Mouse (Mus musculus) liver, embryonic 14.5 days (tissue): ENCODE results near the gene Ccdc122.

Experiments used
- CTCF ChIP-seq: IDR thresholded peaks from 2 replicates; pipeline ENCODE4 v1.5.1; 2016; ENCODE audit warnings: antibody characterized with exemption, low read depth, control low read depth
- EP300 ChIP-seq: IDR thresholded peaks from 2 replicates; pipeline ENCODE4 v1.6.1; 2016; ENCODE audit warnings: antibody characterized with exemption, low read depth

GRCm38 (mm10) chr14:77136936-77137335 is 100.4 kb downstream of the Ccdc122 start:
- no peak for TF ChIP-seq CTCF
- no peak for TF ChIP-seq EP300
